Mouse (Mus musculus) spleen, postnatal 14 days (tissue): ENCODE results near the gene Gm6367.
"Not testable (repeated sequence)": the region's sequence is repeated elsewhere in the genome, so short reads cannot be mapped to it uniquely, and the experiment has no call there.

Experiments used
- DNase-seq, 2 experiments: peaks; one replicate each; pipeline ENCODE4 v3.0.0; 2021 to 2022; ENCODE audit warnings: low spot score in 2 of 2

The Gm6367 gene

GRCm38 (mm10) chr5:94988326-94988725, at the start of gene Gm6367:
Gm6367 (plus strand) TSS chr5:94988626.
- not testable (repeated sequence) for DNase-seq
